Mouse (Mus musculus): Measurements from ENCODE around the gene Dgke. TPM values are rescaled to one million over a fixed set of nuclear protein-coding genes. Genes with fewer than 3 reads are reported as not detected.
"Not testable (repeated sequence)": the region's sequence is repeated elsewhere in the genome, so short reads cannot be mapped to it uniquely, and the experiment has no call there.

Dgke gene
- total RNA-seq, 2 experiments from 2014 or later, result 13.1 to 13.5 TPM

GRCm38 (mm10) chr11:89006404-89006803 lies 60.2 kb downstream of the Dgke start:
- no peak for DNase-seq
- intact Hi-C loops (cut with DNase I), result no loop called here

- intact Hi-C loops (cut with DNase I), result no loop called here
Measured at GRCm38 (mm10) chr11:89005473-89005872, 61.2 kb downstream of the Dgke start.

GRCm38 (mm10) chr11:89003726-89004125 lies 62.9 kb downstream of the Dgke start:
- intact Hi-C loops (cut with DNase I), result loop anchor here (2.0 kb wide), 1 partner anchor 17 kb away; no protein-coding TSS in a partner anchor
- DNase-seq, result no peak

More at GRCm38 (mm10) chr11:89005473-89005872, 61.2 kb downstream of the Dgke start:
- no peak for DNase-seq

- DNase-seq, result peak in 1 of 2 experiments; percentile 38
- intact Hi-C loops (cut with DNase I), result loop anchor here (2.0 kb wide), 1 partner anchor 18 kb away; no protein-coding TSS in a partner anchor
Measured at GRCm38 (mm10) chr11:89003078-89003477, 63.6 kb downstream of the Dgke start.

GRCm38 (mm10) chr11:89002621-89003020 lies 64.0 kb downstream of the Dgke start:
- intact Hi-C loops (cut with DNase I), result loop anchor here (2.0 kb wide), 1 partner anchor 18 kb away; no protein-coding TSS in a partner anchor
- no peak for DNase-seq

GRCm38 (mm10) chr11:89002068-89002467 lies 64.6 kb downstream of the Dgke start:
- intact Hi-C loops (cut with DNase I), result loop anchor here (2.0 kb wide), 1 partner anchor 19 kb away; no protein-coding TSS in a partner anchor
- DNase-seq, result no peak

- intact Hi-C loops (cut with DNase I), result no loop called here
- DNase-seq, result no peak
Measured at GRCm38 (mm10) chr11:89001569-89001968, 65.1 kb downstream of the Dgke start.

- intact Hi-C loops (cut with DNase I), result no loop called here
- no peak for DNase-seq
Measured at GRCm38 (mm10) chr11:89000527-89000819, 66.2 kb downstream of the Dgke start.

- DNase-seq, result peak in 1 of 2 experiments; percentile 48
- intact Hi-C loops (cut with DNase I), result no loop called here
Measured at GRCm38 (mm10) chr11:88999723-89000526, 66.7 kb downstream of the Dgke start.

- intact Hi-C loops (cut with DNase I), result no loop called here
Measured at GRCm38 (mm10) chr11:88998974-88999722, 67.5 kb downstream of the Dgke start, which contains the start of gene Trim25. Trim25 (plus strand) TSS chr11:88999376.

GRCm38 (mm10) chr11:88998406-88998805 lies 68.2 kb downstream of the Dgke start:
- DNase-seq, result no peak
- intact Hi-C loops (cut with DNase I), result no loop called here

More at GRCm38 (mm10) chr11:88998974-88999722, 67.5 kb downstream of the Dgke start, which contains the start of gene Trim25:
- DNase-seq, result peak; percentile 94

- DNase-seq; intact Hi-C loops (cut with DNase I): not testable (repeated sequence)
Measured at GRCm38 (mm10) chr11:88997343-88997742, 69.3 kb downstream of the Dgke start.

GRCm38 (mm10) chr11:88996427-88996826 lies 70.2 kb downstream of the Dgke start:
- peak; percentile 58 to 62 for DNase-seq
- intact Hi-C loops (cut with DNase I), result no loop called here

GRCm38 (mm10) chr11:88995616-88996015 lies 71.0 kb downstream of the Dgke start:
- intact Hi-C loops (cut with DNase I), result no loop called here
- no peak for DNase-seq

GRCm38 (mm10) chr11:88994492-88994891 lies 72.2 kb downstream of the Dgke start:
- intact Hi-C loops (cut with DNase I), result no loop called here
- DNase-seq, result no peak

GRCm38 (mm10) chr11:88993625-88994024 lies 73.0 kb downstream of the Dgke start:
- peak; percentile 77 to 84 for DNase-seq
- intact Hi-C loops (cut with DNase I), result loop anchor here (1.0 kb wide), 2 partner anchors 28 to 46 kb away; no protein-coding TSS in a partner anchor

- no peak for DNase-seq
- intact Hi-C loops (cut with DNase I), result loop anchor here (1.0 kb wide), 2 partner anchors 28 to 46 kb away; no protein-coding TSS in a partner anchor
Measured at GRCm38 (mm10) chr11:88993186-88993585, 73.5 kb downstream of the Dgke start.

GRCm38 (mm10) chr11:88989530-88989929 lies 77.1 kb downstream of the Dgke start:
- peak in 1 of 2 experiments; percentile 49 for DNase-seq
- intact Hi-C loops (cut with DNase I), result loop anchor here (1.0 kb wide), 1 partner anchor 80 kb away; no protein-coding TSS in a partner anchor

- intact Hi-C loops (cut with DNase I), result loop anchor here (1.0 kb wide), 1 partner anchor 80 kb away; no protein-coding TSS in a partner anchor
- DNase-seq, result no peak
Measured at GRCm38 (mm10) chr11:88988956-88989355, 77.7 kb downstream of the Dgke start.

GRCm38 (mm10) chr11:88986616-88987015 lies 80.0 kb downstream of the Dgke start:
- no peak for DNase-seq
- intact Hi-C loops (cut with DNase I), result no loop called here
